Mouse (Mus musculus): ENCODE measurements around the gene Map3k4. TPM values are rescaled to one million over a fixed set of nuclear protein-coding genes. Genes with fewer than 3 reads are reported as not detected.

Map3k4 gene
- total RNA-seq, 2 experiments from 2014 or later = 45.1 to 54.7 TPM

DNA sequence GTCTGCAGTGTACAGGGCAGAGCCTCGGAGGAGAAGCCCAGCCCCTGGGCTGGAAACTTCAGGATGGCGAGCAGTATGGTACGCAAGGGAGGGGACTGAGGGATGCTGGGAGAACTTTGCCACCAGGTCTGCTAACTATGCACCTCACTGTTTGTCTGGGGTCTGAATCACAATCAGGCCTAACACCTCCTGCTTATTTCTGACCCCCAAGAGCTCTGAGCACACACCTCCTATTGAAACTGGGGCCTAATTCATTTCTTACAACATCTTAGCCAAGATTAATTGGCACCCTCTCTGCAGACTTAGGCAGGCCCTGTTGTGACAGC, 113.9 kb downstream of the Map3k4 start:
- DNase-seq (ENCODE audit: low spot score in 2 of 2) = no peak
- intact Hi-C loops (cut with DNase I) = loop anchor here (5.0 kb wide), 1 partner anchor 42 kb away; no protein-coding TSS in a partner anchor

DNA sequence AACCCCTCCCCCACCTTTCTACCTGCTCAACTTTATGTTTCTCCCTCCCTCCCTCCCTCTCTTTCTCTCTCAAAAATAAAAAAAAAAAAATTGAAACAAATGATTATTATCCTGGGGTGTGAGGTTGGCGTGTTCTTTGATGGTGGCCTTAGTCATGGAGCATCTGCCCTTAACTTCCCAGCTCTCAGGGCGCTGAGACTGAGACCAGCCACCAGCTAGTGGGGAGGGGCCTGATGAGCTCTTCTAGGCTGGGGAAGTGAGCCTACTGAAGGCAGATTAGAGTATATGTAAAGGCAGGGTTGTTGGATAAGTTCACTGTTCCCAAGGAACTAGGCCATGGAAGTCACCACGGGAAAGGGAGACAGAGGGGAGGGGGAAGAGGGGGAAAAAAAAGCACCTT, 114.3 kb downstream of the Map3k4 start:
- DNase-seq (ENCODE audit: low spot score in 2 of 2) = no peak
- intact Hi-C loops (cut with DNase I) = no loop called here

DNA sequence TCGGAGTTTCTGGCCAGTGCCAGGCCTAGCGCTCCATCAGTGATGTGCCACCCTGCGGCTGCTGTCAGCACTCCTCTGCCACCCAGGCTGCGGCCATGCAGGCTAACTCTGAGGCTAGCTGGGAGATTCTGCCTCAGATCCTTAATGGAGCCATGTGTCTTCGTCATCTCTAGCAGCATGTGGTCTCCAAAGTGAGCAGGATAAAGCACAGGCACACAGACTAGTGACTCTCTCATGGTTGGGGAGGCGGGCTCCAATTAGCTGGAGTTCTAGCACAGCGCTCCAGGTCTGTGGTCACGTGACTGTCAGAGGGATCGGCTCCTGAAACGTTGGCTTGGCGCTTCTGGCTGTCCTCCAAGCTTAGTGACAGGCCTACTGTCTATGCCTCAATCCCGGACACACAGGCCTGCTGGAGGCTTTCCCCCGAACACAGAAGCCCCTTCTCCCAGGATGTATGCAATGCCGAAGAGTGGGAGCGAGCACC, 115.1 kb downstream of the Map3k4 start:
- intact Hi-C loops (cut with DNase I) = no loop called here
- DNase-seq (ENCODE audit: low spot score in 2 of 2) = no peak

DNA sequence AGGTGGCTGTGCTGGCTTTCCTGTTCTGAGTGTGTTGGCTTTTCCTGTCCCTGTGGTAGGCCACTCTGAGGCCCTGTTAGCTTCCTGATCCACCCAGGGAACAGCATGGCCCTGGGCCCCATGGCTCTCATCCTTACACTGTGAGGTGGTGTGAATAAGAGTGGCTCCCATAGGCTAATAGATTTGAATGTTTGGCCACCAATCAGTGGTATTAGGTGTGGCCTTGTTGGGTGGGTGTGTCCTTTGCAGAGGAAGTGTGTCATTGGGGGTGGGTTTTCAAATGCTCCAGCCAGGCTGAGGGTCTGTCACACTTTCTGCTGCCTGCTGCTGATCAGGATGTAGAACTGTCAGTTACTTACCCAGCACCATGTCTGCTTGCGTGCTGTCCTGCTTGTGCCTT, 117.5 kb downstream of the Map3k4 start:
- DNase-seq (ENCODE audit: low spot score in 2 of 2) = no peak
- intact Hi-C loops (cut with DNase I) = no loop called here

DNA sequence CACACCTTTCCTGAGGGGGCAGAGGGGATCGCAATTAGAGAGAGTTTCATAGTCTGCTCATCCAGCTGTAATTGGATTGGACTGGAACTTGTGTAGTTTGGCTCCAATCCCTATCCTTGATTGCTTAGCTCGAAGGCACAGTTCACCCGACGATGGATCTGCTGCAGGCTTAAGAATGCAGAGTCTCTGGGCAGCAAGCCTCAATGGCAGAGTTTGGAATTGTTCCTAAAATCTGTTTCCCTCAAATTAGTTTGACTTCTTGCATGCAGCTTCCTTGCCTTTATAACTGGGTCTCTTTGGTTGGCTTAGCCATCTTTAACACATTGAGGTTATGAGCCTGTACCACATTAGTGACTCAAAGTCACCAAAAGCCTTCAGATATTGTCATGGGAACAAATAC, 118.7 kb downstream of the Map3k4 start:
- no peak for DNase-seq (ENCODE audit: low spot score in 2 of 2)
- intact Hi-C loops (cut with DNase I) = no loop called here

DNA sequence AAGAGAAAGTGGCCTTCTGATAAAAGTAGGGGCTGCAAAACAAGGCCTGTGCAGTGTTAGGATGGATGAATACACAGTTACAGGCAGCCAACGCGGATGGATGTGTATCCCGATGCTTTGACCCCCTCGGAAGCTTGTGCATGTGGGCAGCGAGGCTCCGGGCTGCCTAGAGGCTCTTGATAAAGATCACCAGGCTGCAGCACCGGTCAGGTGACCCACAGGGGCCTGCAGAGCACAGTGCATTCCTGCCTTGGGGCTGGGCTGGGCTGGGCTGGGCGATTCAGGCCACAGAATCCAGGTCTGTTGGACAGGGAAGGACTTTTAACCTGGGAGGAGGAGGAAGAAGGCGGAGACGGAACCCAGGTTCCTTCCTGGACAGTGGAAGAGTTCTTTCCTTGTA, 123.0 kb downstream of the Map3k4 start:
- intact Hi-C loops (cut with DNase I) = no loop called here
- no peak for DNase-seq (ENCODE audit: low spot score in 2 of 2)

DNA sequence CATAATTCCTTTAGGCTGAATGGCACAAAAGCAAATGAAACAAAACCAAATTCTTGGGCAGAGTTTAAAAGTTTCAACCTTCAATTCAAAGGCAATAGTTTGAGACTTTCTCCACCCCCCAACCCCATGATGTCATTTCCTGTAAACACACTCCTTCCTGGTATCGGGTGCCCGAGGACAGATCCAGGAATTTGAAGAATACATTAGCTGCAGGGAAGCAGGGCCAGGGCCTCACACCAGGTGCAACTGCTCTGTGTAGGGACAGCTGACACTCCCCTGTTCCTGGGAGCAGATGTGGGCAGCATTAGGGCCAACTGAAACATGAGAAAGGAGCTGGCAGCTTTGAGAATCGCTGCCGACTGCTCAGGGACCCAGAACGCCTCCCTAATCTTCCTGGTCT, 123.5 kb downstream of the Map3k4 start:
- intact Hi-C loops (cut with DNase I) = no loop called here
- no peak for DNase-seq (ENCODE audit: low spot score in 2 of 2)

DNA sequence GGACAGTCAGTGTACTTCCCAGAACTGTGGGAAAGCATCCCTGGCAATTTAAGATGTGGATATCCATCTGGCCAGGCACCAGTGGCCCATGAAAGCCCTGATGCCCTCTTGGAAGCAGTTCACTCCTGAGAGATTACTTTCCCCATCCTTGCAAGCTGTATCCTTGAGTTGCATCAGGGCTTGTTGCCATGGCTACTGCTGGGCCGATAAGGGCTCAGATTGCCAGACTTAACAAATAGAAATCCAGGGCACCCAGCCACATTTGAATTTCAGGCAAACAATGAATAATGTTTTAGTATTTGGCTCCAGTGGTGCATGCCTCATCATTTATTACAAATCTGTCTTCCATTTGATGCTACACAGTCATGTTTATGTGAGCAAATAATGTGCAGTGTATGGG, 130.8 kb downstream of the Map3k4 start:
- intact Hi-C loops (cut with DNase I) = no loop called here
- DNase-seq (ENCODE audit: low spot score in 2 of 2) = no peak

DNA sequence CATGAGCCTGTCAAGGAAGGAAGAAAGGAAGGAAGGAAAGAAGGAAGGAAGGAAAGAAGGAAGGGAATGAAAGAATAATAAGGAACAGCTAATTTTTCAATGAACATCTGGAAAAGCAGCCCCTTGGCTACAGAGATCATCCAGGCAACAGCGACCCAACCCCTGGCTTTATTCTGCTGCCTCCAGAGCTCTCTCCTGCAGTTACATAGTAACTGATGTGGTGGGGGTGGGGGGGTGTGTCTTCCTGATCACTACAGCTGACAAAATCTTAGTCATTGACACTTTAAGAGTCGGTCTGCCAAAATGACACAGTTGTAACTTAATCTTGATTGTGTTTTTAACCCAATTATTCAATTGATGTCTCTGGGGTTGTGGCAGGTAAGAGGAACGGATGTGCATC, 132.3 kb downstream of the Map3k4 start:
- DNase-seq (ENCODE audit: low spot score in 2 of 2) = no peak
- intact Hi-C loops (cut with DNase I) = no loop called here

DNA sequence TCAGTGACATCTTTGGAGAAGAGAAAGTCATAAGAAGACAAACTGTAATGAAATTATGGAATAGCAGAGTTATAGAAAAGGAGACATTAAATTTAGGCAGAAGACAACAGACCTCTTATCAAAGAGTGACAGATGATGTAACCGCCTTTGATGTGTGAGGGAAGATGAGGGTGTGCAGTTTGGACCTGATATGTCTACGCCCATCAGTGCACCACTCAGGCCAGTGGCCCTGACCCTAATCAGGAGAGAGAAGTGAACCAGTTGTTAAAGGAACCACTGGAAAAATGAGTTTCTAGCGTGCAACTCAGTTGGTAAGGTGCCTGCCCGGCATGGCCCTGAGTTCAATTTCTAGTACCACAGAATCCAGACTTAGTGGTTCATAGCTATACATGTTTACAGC, 132.7 kb downstream of the Map3k4 start:
- intact Hi-C loops (cut with DNase I) = no loop called here
- no peak for DNase-seq (ENCODE audit: low spot score in 2 of 2)

DNA sequence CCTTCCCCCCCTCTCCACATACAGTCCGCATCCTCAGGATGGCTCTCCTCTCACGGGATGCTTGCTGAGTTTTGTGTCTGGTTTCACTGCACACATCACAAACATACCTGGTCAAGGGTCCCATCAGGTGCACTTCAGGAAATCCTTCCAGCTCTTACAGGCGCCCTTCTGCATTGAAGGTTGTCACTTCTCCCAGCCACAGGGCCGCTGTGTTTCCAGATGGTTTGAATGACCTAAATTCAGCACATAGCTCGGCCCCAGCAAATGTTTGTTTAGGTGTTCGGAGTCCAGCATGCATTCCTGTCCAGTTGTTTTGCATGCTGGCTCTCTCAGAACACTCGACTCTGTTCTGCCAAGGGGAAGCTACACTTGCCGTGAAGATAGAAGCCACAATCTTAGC, 134.3 kb downstream of the Map3k4 start:
- intact Hi-C loops (cut with DNase I) = no loop called here

DNA sequence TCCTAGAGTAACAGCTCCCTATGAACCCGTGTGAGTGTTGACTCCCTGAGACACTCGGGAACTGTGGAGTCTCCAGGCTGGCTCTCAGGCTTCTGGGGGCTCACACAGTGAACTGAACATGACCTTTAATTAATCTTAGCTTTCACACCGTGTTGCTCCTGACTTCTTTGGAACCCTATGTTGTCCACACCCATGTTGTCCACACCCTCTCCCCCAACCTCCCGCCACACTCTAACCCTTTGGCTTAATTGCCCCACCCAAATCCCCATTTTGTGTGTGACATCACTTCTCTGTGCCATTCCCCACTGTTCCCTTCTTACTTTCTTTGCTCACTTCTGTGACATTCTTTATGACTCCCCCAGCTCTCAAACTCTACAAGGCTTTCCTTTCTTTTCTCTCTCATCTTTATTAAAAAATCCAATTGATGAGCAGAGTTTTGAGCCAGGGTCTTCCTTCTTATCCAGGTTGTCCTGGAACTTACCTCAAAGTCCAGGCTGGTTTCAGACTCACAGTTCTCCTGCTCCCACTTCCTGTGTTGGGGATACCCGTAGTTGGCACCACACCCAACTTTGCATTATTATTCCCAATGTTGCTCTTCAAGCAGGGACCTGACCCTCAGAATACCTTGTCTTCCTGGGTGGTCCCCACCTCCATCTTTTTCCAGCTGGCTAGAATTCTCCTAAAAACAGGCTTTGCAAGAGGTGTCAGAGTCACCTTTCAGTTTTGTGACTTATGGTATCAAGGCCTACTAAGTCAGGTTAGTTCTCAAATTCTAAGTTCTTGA, 135.7 kb downstream of the Map3k4 start:
- intact Hi-C loops (cut with DNase I) = no loop called here

More for the DNA sequence above, 134.3 kb downstream of the Map3k4 start:
- DNase-seq (ENCODE audit: low spot score in 2 of 2) = no peak

DNA sequence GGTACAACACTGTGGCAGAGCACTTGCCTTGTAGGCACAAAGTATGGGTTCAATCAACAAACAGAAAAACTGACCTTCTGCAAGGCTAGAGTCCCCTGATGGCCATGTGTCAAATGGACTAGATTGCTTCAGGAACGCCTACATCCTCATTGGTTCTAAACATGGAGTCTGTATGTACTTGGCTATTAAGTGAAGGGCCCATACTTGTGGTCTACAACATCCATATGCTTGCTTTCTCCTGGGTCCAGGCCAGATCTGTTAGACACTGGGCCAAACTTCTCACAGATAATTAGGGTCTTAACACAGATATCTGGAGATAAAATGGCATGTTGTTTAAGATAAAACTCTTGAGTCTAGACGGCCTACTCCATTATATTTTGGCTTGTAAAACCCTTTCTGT, 138.8 kb downstream of the Map3k4 start:
- DNase-seq (ENCODE audit: low spot score in 2 of 2) = no peak
- intact Hi-C loops (cut with DNase I) = no loop called here

More for the DNA sequence above, 135.7 kb downstream of the Map3k4 start:
- DNase-seq (ENCODE audit: low spot score in 2 of 2) = no peak

DNA sequence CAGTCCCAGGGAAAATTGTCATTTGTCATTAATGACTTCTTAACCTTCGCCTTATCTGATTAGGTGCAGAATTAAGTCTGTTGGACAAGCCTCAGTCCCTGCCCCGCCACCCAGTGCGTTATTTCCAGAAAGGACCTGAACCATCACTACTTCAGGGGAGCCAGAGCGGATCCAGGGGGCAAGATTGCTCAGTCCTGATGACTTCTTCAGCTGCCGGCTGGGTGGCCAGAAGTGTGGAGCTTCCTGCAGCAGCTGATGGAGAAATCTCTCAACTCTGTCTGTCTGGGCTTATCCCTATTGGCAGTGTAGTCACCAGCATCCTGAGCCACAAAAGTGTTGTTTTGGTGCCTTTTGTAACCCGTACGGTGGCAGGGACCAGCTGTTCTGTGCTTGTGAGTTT, 139.3 kb downstream of the Map3k4 start:
- no peak for DNase-seq (ENCODE audit: low spot score in 2 of 2)
- intact Hi-C loops (cut with DNase I) = no loop called here

Other genes starting within 250 kb of the Map3k4 start
- gene Agpat4, start 200.1 kb downstream of the Map3k4 start, total RNA-seq (2021) = 10 to 100 TPM; 54.1 to 66.5 TPM
- under 1 TPM in 1 of 2 experiments, not detected in 1; 0.18 TPM for gene Plg, start 59.8 kb upstream of the Map3k4 start, total RNA-seq (2021)
- gene Slc22a3, start 188.9 kb upstream of the Map3k4 start, total RNA-seq (2021) = 1 to 10 TPM; 2.2 to 3.0 TPM